Mouse (Mus musculus) myocyte (in vitro differentiated cells): ENCODE data around the gene Gm21983.

Source experiments
- CEBPB ChIP-seq: IDR thresholded peaks from 2 replicates; pipeline ENCODE4 v1.6.1; 2011; ENCODE audit warnings: mild to moderate bottlenecking, moderate library complexity; ENCODE audit not compliant: poor library complexity, insufficient read depth, severe bottlenecking
- E2F4 ChIP-seq: IDR thresholded peaks from one replicate; pipeline ENCODE4 v1.6.1; 2011; ENCODE audit warnings: mild to moderate bottlenecking, control low read depth, moderate library complexity; ENCODE audit not compliant: insufficient read depth
- POLR2A ChIP-seq: IDR thresholded peaks from one replicate; pipeline ENCODE4 v1.6.1; 2011; ENCODE audit warnings: low read depth, mild to moderate bottlenecking, control low read depth, moderate library complexity; ENCODE audit not compliant: insufficient read length
- USF1 ChIP-seq: IDR thresholded peaks from one replicate; pipeline ENCODE4 v1.6.1; 2011; ENCODE audit warnings: low read depth, mild to moderate bottlenecking, control low read depth, moderate library complexity

DNA sequence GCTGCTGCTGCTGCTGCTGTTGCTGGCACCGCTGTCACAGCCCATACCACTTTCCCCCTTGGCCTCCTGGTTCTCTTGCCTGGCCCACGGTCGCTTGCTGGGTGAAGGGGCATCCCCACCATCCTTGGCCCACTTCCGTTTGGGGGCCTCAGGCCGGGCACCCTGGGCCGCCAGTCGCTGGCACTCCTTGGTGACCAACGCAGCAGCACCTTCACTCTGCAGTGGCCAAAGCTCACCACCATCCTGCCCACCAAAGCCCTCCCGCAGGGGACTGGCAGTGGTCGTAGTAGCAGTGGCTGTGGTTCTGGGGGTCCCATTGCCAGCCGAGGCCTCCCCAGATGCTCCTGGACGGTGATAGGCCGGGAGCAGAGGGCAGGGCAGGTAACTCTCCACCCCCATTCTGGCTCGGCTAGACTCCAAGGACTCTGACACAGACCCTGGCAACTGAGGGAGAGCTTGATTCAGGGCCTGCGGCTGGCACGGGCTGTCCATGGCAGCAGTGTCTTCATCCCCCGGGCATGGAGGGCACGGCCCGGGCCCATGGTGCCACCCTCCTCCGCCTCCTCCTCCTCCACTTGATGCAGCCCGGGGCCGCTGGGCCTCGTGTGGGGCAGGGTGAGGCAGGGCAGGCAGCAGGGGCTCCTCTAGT, 15.8 kb downstream of the Gm21983 start:
- TF ChIP-seq CEBPB (no peak), POLR2A (no peak), USF1 (no peak), E2F4 (no peak)
